Mouse (Mus musculus) 3134 (cell line): Measurements from ENCODE around the gene 4930438A08Rik.
"Not testable (repeated sequence)": the region's sequence is repeated elsewhere in the genome, so short reads cannot be mapped to it uniquely, and the experiment has no call there.

Experiments
- DNase-seq: peaks from one replicate; pipeline ENCODE4 v3.0.0-alpha.2; 2011; ENCODE audit warnings: low spot score; ENCODE audit not compliant: insufficient read length; ENCODE audit errors: extremely low read depth

The 4930438A08Rik gene

GRCm38 (mm10) chr11:58281970-58282496 is 7.4 kb downstream of the 4930438A08Rik start:
- no peak for DNase-seq

DNA sequence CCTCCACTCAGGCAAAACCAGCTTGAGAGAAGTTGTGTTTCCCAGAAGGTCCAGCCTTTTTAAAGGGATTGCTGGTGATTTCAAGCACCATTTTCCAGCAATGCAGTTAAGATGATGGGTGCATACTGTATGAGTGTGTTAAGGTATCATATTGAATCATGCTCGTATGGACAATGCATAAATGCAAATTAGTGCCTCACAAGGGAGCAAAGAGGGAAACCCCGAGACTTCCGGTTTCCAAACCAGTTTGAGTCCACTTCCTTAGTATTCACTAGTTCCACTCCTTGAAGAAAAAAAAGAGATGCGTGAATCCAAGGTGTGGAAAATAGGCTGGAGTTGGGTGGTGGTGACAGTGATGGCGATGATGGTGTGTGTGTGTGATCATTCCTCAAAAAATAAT is 7.9 kb downstream of the 4930438A08Rik start:
- no peak for DNase-seq

DNA sequence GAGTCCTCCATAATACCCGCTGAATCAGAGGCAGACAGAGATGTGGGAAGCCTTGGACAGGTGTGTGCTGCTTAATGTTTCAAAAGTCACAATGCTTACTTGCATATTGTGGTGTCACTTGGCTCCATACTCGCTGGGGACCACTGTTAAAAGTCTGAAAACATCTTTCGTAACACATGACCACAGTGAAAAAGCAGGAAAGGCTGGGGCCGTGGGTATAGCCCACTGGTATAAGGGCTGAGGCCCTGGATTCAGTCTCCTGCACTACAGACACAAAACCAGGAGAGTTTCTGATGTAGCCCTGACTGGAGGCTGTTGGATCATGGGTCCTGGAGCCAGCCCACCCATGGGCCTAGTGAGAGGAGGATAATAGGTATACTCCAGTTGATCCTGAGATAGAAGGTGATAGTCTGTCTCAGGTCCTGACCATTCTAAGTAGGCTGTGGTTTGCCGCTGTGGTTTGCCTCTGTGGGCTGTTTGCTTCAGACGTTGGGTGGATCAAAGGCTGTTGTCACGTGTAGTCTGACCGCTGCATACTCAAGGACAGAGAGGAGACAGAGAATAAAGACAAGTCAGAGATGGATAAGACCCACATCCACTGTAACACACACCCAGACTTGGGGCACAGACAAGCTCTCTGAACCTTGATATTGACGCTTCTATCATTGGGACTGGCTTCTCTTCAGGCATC is 15.5 kb downstream of the 4930438A08Rik start:
- DNase-seq, result no peak

- no peak for DNase-seq
Observed at GRCm38 (mm10) chr11:58290812-58291211, 16.2 kb downstream of the 4930438A08Rik start.

DNA sequence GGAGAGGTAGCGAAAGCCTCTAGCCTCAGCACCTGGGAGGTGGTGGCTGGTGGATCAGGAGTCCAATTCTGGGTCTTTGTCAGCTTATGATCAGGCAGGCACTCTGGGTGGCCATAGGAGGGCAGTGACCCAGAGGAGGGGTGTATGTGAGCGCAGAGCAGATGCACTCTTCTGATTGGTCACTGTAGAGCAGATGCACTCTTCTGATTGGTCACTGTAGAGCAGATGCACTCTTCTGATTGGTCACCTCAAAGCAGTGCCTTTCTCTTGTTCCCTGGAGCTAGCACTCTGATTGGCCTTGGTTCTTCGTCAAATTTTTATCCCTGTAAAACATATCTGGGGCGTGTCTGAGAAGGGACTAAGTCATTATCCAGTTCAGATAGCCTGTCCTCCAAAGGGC is 18.2 kb downstream of the 4930438A08Rik start:
- DNase-seq, result no peak

- DNase-seq, result no peak
Observed at GRCm38 (mm10) chr11:58297396-58297795, 22.8 kb downstream of the 4930438A08Rik start.

DNA sequence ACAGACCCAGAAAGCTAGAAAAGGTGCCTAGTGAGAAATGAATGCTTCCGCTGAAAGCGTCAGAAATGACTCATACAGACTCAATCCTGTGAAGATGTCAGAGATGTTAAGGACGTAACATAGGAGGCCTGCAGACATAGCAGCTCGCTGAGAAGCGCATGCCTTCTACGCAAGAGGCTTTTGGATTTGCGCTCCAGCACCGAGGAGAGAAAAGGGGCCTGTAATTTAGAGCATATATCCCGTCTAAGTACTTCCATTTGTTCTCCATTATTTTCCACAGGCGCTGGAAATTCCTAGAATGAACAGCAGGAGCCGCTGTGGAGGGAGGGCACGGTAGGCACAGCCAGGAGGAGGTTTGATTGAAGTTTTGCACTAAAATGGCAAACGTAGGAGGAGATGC is 26.5 kb downstream of the 4930438A08Rik start:
- DNase-seq, result peak; percentile 70

GRCm38 (mm10) chr11:58301837-58302754 is 27.5 kb downstream of the 4930438A08Rik start:
- peak; percentile 95 for DNase-seq

DNA sequence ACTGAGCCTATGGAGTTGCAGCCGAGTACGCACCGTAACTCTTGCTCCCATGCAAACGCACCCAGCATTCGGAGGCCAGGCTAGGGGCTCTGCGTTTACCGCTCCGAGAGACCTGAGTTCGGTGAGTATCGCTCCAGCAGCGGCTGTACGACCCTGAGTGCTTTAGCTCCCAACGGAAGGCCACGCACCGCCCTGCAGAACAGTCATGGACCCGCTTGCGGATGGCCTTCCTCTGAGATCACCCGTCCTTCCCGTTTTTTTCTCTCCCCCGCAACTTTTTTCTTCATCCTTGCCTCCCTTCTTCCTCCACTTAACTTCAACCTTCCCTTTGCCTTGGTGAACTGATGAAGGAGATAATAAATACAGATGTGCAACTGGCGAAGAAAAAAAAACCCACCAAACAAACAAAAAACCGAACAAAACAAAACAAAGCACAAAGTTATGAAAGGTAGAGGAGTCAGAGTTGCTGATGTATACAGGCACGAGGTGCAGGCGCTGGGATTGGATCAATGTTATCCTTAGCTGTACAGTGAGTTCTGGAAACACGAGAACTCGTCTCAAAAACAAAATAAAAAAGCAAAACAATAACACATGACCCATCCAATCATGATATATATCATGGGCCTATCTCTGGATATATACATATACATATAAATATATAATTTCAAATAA is 28.3 kb downstream of the 4930438A08Rik start:
- no peak for DNase-seq

DNA sequence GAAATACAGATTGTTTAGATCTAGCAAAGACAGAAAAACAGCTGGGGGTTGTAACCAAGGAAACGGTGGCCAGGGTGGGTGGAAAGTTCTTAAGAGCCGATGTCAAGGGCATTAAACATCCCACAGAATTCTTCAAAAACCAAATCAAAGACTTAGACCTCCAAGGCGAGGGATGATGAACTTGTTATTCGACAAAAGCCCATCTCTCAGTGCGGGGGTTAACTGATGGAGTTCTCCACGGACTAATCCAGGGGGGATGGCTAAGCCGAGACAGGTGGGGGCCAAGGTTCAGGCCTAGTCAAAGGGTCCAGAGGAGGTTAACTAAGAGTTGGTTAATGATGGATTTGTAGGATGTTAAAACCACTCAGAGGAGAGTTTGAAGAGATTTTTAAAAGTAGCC is 29.0 kb downstream of the 4930438A08Rik start:
- DNase-seq, result no peak

- DNase-seq, result not testable (repeated sequence)
Observed at GRCm38 (mm10) chr11:58305299-58305698, 30.7 kb downstream of the 4930438A08Rik start.

GRCm38 (mm10) chr11:58306860-58307308 is 32.3 kb downstream of the 4930438A08Rik start, which contains the start of gene Zfp692:
Gene Zfp692 (plus strand): TSS chr11:58307069.
- DNase-seq, result peak; percentile 95

- peak; percentile 86 for DNase-seq
Observed at GRCm38 (mm10) chr11:58307411-58308080, 32.9 kb downstream of the 4930438A08Rik start.

GRCm38 (mm10) chr11:58308661-58309060 is 34.1 kb downstream of the 4930438A08Rik start:
- DNase-seq, result no peak

DNA sequence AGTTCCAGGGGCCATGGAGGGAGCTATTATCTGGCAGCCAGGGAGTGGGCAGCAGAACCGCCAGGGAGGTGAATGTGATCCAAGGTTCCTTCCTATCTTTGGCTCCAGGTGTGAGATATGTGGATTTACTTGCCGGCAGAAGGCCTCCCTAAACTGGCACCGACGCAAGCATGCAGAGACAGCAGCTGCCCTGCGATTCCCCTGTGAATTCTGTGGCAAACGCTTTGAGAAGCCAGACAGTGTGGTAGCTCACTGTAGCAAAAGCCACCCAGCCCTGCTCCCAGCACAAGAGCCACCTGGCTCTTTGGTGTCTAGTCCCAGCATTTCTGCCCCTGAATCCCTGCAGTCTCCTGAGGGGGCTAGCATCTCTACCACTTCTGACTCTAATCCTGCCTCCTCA is 39.5 kb downstream of the 4930438A08Rik start:
- no peak for DNase-seq

- no peak for DNase-seq
Observed at GRCm38 (mm10) chr11:58315536-58316168, 41.1 kb downstream of the 4930438A08Rik start.

GRCm38 (mm10) chr11:58316344-58316743 is 41.7 kb downstream of the 4930438A08Rik start:
- no peak for DNase-seq

- DNase-seq, result no peak
Observed at GRCm38 (mm10) chr11:58316768-58317390, 42.3 kb downstream of the 4930438A08Rik start.

DNA sequence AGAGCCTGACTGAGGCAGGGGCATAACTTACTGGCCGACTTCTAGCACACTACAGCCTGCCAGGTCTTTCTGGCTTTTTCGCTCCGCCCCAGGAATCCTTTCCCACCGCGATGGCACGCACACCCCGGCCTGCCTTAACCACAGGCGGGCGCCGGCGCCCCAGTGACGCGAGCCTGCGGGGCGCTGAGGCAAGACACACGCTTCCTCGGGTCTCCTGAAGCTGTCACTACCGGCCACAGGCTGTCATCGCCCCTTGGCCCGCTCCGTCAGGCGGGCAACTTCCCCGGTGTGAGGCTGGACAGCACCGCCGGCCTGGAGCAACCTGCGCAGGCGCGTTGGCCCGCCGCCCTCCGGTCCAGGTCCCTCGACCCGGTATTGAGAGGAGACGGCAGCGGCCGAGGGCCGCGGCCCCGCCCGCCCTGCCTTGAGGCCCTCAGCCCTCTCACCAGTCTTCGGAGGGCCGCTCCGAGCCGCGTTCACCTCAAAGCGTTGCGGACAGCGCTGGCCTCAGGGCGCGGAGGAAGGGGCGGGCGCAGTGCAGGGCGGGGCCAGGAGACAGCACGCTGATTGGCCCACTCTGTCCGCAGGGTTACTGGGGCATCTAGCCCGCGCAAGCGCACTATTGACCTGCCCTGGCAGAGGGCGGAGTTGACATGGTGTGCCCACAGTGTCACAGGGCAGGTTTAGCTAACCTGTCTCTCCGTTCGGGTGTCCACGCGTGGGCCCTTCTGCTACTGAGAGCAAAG is 48.4 kb downstream of the 4930438A08Rik start:
- DNase-seq, result peak; percentile 97
